Mouse (Mus musculus): Measurements from ENCODE around the gene Cacng1.

The Cacng1 gene

DNA sequence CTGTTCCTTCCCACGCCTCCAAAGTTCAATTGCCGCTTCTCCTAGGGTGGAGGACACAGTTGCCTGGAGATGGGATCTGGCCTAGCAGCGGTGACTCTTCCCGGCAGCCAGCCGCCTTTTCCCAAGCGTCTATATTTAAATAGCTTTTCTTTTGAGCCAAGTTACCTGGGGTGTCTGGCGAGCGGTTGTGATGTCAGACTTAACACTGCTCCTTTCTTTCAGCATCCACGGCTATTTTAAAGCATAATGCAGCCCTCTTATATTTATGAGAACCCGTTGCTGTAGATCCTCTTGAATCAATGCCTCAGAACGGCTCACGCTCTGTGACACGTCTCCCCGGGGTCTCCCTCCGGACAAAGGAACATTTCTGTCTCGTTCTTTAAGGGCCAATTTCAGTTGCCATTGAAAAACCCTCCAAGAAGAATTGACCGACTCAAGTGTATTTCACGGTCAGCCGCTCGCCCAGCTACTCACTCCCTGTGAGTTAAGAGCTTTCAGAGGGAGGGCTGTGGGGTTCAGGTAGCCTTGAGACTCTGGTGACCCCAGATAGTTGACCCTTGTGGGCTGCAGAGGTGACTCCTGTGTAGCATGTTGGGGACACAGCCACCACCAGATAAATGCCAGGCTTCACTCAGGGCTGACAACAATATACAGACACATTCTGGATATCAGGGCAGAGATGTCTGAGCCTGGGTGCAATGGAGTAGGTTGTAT lies 8.3 kb downstream of the Cacng1 start:
- DNase-seq (ENCODE audit: low read depth, low spot score): no peak

DNA sequence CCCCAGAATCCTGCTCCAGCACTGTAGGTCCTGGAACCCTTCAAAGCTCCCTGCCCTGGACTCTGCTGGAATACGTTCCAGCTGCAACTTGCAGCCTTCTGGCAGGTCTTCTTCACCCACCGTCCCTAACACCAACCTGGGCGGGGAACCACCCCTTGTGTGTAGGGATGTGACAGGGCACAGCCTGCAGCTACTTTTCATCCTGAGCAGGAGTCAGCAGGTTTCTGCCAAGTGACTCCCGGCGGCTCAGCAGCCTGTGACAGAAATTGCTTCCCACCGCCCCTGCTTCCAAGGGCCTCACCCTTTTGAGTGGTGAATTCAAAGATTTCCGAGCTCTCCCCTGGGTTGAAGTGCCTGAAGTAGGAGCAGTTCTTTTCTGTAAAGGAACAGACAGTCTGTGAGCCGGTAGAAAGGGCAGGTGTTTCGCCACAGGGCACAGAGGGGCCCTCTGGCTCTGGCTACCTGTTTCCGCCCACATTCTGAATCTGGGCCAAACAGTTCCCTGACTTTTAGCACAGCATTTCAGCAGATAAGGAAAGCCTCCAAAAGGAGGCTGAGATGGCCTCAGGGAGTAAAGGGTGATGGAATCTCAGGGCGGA lies 10.7 kb downstream of the Cacng1 start:
- DNase-seq (ENCODE audit: low read depth, low spot score): no peak

DNA sequence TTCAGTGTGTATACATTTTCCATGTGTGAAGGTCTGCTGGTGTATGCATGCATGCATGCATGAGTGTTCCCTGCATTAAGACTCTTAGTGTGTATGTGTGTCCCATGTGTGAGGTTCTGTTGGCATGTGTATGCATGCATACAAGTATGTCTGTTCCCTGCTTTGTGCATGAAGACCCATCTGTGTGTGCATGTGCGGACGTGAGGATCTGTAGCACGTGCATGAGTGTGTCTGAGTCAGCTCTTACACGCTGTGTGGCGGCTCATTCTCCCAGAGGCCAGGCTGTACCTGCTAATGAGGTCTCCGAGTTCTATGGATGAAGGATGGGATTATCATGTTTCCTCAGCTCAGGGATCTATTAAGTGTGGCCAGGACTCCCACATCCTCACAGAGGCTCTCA lies 11.3 kb downstream of the Cacng1 start:
- DNase-seq (ENCODE audit: low read depth, low spot score): no peak

GRCm38 (mm10) chr11:107703272-107704134 lies 12.8 kb downstream of the Cacng1 start:
- DNase-seq (ENCODE audit: low read depth, low spot score): no peak

- no peak for DNase-seq (ENCODE audit: low read depth, low spot score)
These were observed 16.4 kb downstream of the Cacng1 start for GRCm38 (mm10) chr11:107699967-107700366.

- no peak for DNase-seq (ENCODE audit: low read depth, low spot score)
These were observed 23.0 kb downstream of the Cacng1 start for GRCm38 (mm10) chr11:107693338-107693737.

DNA sequence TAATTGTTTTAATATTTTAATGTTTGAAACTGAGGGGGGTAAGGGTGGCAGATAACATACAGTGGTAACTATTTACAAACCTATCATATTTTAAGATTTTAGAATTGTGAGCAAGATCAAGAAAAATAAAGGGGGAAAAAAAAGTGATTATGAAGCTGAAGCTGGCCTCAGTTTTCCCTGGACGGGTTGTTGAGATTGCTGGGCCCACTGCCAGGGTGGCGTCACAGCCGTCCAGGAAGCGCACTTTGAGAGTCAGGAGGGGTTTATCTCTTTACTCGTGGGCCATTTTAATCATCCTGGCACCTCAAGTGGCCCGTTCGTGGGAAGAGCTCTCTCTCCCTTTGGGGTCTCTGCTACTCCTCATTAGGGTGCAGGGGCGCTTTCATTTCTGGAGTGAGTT lies 24.8 kb downstream of the Cacng1 start:
- DNase-seq (ENCODE audit: low read depth, low spot score): no peak

- DNase-seq (ENCODE audit: low read depth, low spot score): no peak
These were observed 27.8 kb downstream of the Cacng1 start for GRCm38 (mm10) chr11:107688480-107688879.

DNA sequence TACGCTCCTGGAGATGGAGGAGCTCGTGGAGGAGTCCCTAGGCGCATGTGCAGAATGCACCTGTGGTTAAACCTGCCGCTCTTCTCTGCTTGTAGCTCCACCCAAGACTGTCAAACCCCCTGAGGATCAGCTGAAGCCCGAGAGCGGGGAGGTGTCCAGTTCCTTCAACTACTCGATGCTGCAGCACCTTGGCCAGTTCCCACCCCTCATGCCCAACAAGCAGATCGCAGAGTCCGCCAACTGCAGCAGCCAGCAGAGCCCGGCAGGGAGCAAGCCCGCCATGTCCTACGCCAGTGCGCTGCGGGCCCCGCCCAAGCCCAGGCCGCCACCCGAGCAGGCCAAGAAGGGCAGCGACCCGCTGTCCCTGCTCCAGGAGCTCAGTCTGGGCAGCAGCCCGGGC lies 30.0 kb downstream of the Cacng1 start:
- DNase-seq (ENCODE audit: low read depth, low spot score): no peak

DNA sequence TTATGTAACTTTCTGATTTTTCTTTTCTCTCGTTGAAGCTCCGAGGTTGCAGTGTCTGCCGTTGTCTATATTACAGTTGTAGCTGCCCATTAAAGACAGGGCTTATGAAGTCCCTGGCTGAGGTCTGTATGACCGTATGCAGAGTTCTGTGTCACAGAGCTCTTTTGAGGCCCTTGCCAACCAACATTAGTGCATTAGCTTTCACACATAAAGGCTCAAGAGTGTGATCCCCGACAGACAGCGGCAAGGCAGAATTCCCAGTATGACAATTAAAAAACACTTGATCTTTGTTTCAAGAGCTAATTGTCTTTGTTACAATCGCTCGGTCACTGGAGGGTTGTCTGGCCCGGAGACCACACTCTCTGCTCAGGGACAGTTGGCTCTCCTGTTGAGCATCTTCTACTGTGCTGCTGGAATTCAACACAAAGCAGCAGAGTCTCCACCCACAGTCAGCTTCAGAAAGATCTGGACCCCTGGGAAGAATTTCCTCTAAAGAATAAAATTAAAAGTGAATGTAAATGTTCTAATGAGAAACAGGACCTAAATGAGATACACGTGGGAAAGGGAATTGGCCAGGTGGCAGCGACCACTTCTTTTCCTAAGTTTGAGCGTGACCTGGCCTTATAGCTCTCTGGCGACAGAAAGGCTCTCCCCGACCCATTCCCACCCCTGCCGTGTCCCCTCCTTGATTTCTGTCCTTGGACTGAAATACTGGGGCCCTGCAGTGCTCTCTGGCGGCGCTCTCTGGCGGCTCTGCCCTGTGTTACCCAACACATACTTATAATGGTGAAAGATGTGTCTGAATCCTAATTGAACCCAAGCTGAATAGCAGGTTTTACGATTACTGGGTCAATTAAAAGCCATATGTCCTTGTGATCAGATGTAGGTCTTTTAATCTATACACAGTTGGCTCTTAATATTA lies 32.5 kb downstream of the Cacng1 start:
- DNase-seq (ENCODE audit: low read depth, low spot score): no peak

DNA sequence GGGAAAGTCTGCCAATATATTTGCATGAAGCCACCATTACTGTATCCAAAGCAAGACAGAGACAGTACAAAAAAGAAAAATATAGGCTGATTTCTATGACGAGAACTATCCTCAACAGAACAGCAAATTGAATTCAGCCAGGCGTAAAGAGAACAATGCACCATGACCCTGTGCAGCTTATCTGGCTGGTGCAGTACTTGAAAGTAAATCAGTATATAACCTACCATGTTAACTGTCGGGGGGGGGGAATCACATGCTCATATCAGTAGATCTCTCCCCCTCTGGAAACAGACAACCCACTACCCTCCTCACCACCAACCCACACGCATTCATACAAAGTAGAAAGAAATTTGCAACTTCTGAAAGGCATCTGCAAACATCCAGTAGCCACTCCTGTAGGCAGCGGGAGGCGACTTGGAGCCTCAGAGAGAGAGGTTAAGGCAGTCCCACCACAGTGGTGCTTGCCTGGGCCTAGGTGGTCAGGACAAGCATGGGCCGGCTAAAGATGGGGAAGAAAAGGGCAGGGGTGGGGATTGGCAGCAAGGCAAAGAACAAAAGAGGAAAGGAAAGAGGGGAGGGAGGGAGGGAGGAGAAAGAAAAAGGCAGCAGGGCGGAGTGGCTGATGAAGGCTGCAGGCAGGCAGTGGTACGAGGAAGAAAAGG lies 33.5 kb downstream of the Cacng1 start:
- DNase-seq (ENCODE audit: low read depth, low spot score): no peak

- no peak for DNase-seq (ENCODE audit: low read depth, low spot score)
These were observed 39.9 kb downstream of the Cacng1 start for GRCm38 (mm10) chr11:107676207-107676940.

GRCm38 (mm10) chr11:107675246-107675645 lies 41.1 kb downstream of the Cacng1 start:
- no peak for DNase-seq (ENCODE audit: low read depth, low spot score)

DNA sequence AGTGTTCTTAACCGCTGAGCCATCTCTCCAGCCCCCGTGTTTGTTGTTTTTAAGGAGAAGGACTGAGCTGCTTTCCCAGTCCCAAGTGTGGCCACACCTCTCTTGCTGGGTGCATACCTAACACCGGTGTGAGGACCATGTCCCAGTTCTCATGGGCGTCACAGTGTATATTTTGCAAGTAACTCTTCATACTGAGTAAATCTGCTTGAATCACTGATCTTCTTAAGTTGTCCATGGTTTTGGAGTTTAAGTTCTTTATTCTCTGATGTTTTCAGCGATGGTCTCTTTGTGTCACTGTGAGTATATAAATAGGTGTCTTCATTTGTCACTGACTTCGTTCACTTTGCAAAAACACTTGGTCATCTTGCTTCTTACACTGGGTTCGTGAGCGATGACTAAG lies 41.7 kb downstream of the Cacng1 start:
- DNase-seq (ENCODE audit: low read depth, low spot score): no peak

DNA sequence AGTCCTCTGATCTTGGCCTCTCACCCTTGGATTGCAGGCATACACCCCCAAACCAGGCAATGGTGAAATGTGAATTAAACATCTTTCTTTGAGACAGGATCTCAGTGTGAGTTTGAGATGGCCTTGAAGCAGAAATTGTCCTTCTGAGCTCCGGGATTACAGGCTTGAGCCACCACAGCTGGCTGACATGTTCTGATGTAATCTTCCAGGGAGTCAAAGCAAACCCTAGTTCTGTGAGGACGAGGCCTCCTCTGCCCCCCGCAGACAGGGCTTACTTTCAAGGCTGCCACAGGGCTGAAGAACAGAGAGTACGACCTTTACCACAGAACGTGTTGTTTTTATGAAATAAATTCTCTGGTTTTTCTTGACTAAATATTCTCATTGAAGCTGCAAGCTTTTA lies 42.3 kb downstream of the Cacng1 start:
- no peak for DNase-seq (ENCODE audit: low read depth, low spot score)

DNA sequence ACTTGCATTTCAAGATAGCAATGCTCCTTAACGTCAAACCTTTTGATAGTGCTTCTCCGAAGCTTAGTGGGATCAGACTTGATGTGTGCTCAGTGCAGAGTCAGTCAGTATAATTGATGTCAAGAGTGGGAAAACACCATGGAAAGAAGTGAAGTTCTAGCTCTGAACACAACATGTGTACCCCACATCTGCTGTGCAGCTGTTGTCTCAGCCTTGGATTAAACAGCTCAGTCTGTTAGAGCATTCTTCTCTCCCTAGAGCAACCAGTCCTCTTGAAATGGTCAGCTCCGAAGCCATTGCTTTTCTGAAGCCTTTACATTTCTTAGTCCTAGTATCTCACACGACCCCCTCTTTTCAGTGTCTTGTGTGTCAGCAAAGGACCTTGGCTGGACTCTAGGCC lies 47.3 kb downstream of the Cacng1 start:
- DNase-seq (ENCODE audit: low read depth, low spot score): no peak

GRCm38 (mm10) chr11:107668223-107668622 lies 48.1 kb downstream of the Cacng1 start:
- DNase-seq (ENCODE audit: low read depth, low spot score): no peak

DNA sequence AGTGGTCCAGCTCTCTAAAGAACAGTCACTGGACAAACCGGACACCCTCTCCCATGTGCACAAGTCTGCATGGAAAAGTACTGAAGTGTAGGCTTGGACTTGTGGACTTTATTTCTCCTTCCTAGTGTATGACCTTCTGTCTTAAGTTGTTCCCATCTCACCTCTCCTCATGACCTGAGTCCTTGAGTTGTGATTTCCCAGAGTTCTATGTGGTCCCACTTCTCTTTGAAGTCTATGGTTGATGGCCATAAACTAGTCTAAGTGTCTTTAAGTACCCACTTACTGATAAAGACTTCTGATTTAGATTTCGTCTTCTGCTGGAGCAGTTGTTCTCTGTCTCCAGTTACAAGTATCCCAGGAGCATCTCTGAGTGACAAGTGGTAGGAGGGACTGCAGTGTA lies 48.8 kb downstream of the Cacng1 start:
- DNase-seq (ENCODE audit: low read depth, low spot score): no peak

DNA sequence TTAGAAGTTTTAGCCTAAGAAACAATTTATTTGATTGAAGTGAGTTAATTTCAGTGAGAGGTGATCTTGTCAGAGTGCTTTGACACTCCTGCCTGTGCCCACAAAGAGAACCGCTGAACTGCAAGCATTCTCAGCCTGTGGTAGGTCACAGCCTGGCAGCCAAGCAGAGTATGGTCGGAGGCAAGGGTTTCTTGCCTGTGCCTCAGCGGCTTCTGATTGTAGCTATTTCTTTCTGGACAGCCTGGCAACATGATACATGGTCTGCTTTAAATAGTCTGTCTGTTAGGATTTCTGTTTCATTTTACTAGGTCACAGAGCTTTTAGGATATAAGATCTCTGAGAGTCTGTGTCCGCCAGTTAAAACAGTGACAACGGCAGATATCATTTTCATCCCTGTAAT lies 53.7 kb downstream of the Cacng1 start:
- DNase-seq (ENCODE audit: low read depth, low spot score): no peak

DNA sequence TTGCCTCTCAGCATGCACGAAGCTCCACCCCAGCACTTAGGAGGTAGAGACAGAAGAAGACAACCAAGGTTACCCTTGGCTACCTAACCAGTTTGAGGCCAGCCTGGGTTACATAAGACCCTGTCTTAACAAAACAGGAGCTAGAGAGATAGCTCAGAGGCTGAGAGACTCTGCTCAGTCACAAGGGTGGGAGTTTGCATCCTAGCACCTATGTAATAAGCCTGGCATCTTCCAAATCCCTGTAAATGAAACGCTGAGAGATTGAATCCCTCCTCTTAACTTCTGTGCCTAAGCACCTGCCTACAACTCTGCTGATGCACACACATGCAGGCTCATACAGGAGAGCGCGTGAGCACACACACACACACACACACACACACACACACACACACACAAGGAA lies 55.9 kb downstream of the Cacng1 start:
- no peak for DNase-seq (ENCODE audit: low read depth, low spot score)
